Mouse (Mus musculus): Measurements from ENCODE around the gene Fgf8. TPM values are rescaled to one million over a fixed set of nuclear protein-coding genes. Genes with fewer than 3 reads are reported as not detected.

Fgf8 gene
- polyA plus RNA-seq, 1 experiment from 2014 or later = not detected

- no peak for ATAC-seq (ENCODE audit: low read depth)
- WGBS (ENCODE audit: insufficient replicate concordance) = 53% methylated on average over 5 of the region's 5 CpGs
- Histone ChIP-seq H3K9me3 (replicated peaks) (no peaks in the 10 kb centered on the region), H3K9ac (no peak overlapping the region), H3K4me2 (no peak overlapping the region), H3K36me3 (no peaks in the 10 kb centered on the region), H3K4me3 (replicated peaks) (no peak overlapping the region), H3K27me3 (peaks cover 15% of the 10 kb centered on the region), H3K4me1 (replicated peaks) (peaks cover 5% of the 10 kb centered on the region; the same call in 1 of the 2 replicates), H3K27ac (no peak overlapping the region)
- DNase-seq = no peak
Measured at GRCm38 (mm10) chr19:45722188-45722587, 20.5 kb downstream of the Fgf8 start.

- H3K9ac ChIP-seq = no peak overlapping the region
- WGBS (ENCODE audit: insufficient replicate concordance) = 67% methylated on average over 3 of the region's 3 CpGs
- no peak overlapping the region for H3K4me2 ChIP-seq
- no peaks in the 10 kb centered on the region for H3K36me3 ChIP-seq
- H3K4me1 ChIP-seq (replicated peaks) = peaks cover 5% of the 10 kb centered on the region; the same call in 1 of the 2 replicates
- no peak for DNase-seq
- H3K4me3 ChIP-seq (replicated peaks) = no peak overlapping the region
- ATAC-seq (ENCODE audit: low read depth) = no peak
- peaks cover 21% of the 10 kb centered on the region for H3K27me3 ChIP-seq
- H3K27ac ChIP-seq = no peak overlapping the region
- no peaks in the 10 kb centered on the region for H3K9me3 ChIP-seq (replicated peaks)
Measured at GRCm38 (mm10) chr19:45718286-45718685, 24.4 kb downstream of the Fgf8 start.

DNA sequence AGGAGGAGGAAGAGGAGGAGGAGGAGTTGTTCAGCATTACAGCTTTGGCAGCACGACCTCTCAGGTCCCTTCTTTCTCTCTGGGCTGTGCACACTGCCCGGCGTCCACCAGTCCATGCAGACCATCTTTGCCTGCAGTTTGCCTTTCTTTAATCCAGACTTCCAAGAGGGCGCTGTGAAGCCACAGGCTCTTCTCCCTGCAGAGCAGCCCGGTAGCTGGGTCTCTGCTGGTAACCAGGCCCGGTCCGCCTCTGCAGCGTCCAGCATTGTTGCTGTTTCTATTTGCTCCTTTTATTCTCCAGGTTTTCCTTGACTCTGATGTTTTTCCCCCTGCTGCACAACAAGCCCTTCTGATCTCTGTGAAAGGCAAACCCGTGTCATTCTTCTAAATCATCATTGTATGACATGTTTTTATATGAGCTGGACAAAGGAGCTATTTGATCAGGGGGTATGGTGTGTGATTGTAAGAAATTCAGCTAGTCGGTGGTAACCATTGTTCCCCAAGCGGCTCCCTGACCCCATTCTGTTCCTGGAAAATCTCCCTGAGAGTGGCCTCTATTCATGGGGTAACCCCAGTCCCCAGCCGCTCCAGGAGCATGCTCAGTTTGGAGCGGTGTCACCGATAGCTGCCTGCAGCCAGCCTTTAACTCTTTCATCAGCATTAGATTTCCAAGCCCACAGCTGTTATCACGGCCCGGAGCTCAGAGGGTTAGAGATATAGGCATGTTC, 25.1 kb downstream of the Fgf8 start:
- H3K27ac ChIP-seq = no peak overlapping the region
- no peak overlapping the region for H3K9ac ChIP-seq
- 24% methylated on average over 16 of the region's 16 CpGs for WGBS (ENCODE audit: insufficient replicate concordance)
- DNase-seq (no peak), ATAC-seq (ENCODE audit: low read depth) (no peak)
- peaks cover 21% of the 10 kb centered on the region for H3K27me3 ChIP-seq
- H3K4me3 ChIP-seq (replicated peaks) = no peak overlapping the region
- H3K36me3 ChIP-seq = no peaks in the 10 kb centered on the region
- no peak overlapping the region for H3K4me2 ChIP-seq
- H3K4me1 ChIP-seq (replicated peaks) = peaks cover 5% of the 10 kb centered on the region; the same call in 1 of the 2 replicates
- H3K9me3 ChIP-seq (replicated peaks) = no peaks in the 10 kb centered on the region

DNA sequence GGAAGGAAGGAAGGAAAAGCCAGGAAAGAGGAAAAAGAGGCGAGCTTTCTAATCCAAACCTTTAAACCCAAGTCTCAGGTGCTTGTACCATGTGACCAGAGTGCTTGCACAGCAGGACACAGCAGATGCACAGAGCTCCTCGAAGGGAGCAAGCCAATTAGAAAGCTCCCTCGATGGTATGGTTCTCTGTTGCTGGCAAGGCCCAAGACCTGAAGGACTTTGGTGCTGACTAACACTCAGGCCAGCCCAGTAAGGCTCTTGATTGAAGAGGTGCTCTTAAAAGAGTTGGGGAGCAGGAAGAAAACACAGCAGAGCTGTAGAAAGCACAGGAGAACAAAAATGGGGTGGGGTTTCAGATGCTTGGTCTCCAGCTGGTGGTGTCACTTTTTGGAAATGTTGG, 34.0 kb downstream of the Fgf8 start:
- Histone ChIP-seq H3K9ac (no peak overlapping the region), H3K4me2 (no peak overlapping the region), H3K4me3 (replicated peaks) (no peak overlapping the region), H3K36me3 (no peaks in the 10 kb centered on the region), H3K27ac (no peak overlapping the region), H3K27me3 (no peaks in the 10 kb centered on the region), H3K4me1 (replicated peaks) (0 out of 2 replicates have a peak, but pooled peaks cover 6% of the 10 kb centered on the region), H3K9me3 (replicated peaks) (no peaks in the 10 kb centered on the region)
- 59% methylated on average over 3 of the region's 3 CpGs for WGBS (ENCODE audit: insufficient replicate concordance)
- no peak for ATAC-seq (ENCODE audit: low read depth)
- DNase-seq = no peak

- Histone ChIP-seq H3K36me3 (no peaks in the 10 kb centered on the region), H3K4me1 (replicated peaks) (no peaks in the 10 kb centered on the region), H3K4me3 (replicated peaks) (no peak overlapping the region), H3K4me2 (no peak overlapping the region), H3K9ac (no peak overlapping the region), H3K27me3 (peaks cover 24% of the 10 kb centered on the region), H3K27ac (no peak overlapping the region), H3K9me3 (replicated peaks) (no peaks in the 10 kb centered on the region)
- no peak for ATAC-seq (ENCODE audit: low read depth)
- 48% methylated on average over 6 of the region's 6 CpGs for WGBS (ENCODE audit: insufficient replicate concordance)
- DNase-seq = no peak
Measured at GRCm38 (mm10) chr19:45696281-45696600, 46.5 kb downstream of the Fgf8 start.

GRCm38 (mm10) chr19:45695496-45696280, 47.0 kb downstream of the Fgf8 start:
- H3K27ac ChIP-seq = no peak overlapping the region
- H3K27me3 ChIP-seq = peaks cover 24% of the 10 kb centered on the region
- H3K9ac ChIP-seq = no peak overlapping the region
- ATAC-seq (ENCODE audit: low read depth) (no peak), DNase-seq (no peak)
- no peak overlapping the region for H3K4me2 ChIP-seq
- WGBS (ENCODE audit: insufficient replicate concordance) = 46% methylated on average over 25 of the region's 25 CpGs
- H3K9me3 ChIP-seq (replicated peaks) = no peaks in the 10 kb centered on the region
- no peaks in the 10 kb centered on the region for H3K36me3 ChIP-seq
- H3K4me1 ChIP-seq (replicated peaks) = no peaks in the 10 kb centered on the region
- H3K4me3 ChIP-seq (replicated peaks) = no peak overlapping the region

- no peaks in the 10 kb centered on the region for H3K9me3 ChIP-seq (replicated peaks)
- 20% methylated on average over 3 of the region's 3 CpGs for WGBS (ENCODE audit: insufficient replicate concordance)
- H3K9ac ChIP-seq = no peak overlapping the region
- no peak overlapping the region for H3K4me3 ChIP-seq (replicated peaks)
- H3K27ac ChIP-seq = no peak overlapping the region
- no peaks in the 10 kb centered on the region for H3K4me1 ChIP-seq (replicated peaks)
- H3K36me3 ChIP-seq = no peaks in the 10 kb centered on the region
- DNase-seq (no peak), ATAC-seq (ENCODE audit: low read depth) (no peak)
- H3K4me2 ChIP-seq = no peak overlapping the region
- H3K27me3 ChIP-seq = peaks cover 26% of the 10 kb centered on the region
Measured at GRCm38 (mm10) chr19:45694056-45694455, 48.7 kb downstream of the Fgf8 start.

- Histone ChIP-seq H3K9me3 (replicated peaks) (no peaks in the 10 kb centered on the region), H3K36me3 (no peaks in the 10 kb centered on the region)
Measured at GRCm38 (mm10) chr19:45692211-45692610, 50.5 kb downstream of the Fgf8 start.

DNA sequence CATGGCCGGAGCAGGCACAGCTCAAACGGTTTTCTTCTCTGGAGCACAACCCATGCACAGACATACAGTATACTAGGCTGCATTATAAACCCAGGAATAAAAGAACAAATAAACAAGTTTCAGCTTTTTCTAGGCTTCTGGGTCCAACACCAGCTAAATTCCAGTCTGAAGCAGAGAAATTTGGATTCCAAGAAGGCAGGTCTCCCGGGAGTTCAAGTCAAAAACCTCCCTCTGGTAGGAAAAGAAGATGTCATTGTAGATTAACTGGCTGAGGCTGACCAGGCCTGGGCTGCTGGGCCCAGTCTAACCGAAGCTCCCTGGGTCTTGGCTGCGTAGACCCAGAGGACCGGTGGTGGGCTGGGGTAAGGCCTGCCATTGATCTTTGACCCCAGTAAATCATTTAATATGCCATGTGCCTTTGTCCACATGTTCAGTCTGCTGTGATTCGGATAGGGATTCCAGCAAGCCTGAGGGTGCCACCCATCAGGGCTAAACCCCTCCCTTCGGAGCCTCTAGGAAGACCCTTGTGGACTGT, 51.6 kb downstream of the Fgf8 start:
- Histone ChIP-seq H3K4me1 (replicated peaks) (no peaks in the 10 kb centered on the region), H3K4me2 (no peak overlapping the region), H3K27me3 (peaks cover 24% of the 10 kb centered on the region), H3K27ac (no peak overlapping the region), H3K9ac (no peak overlapping the region), H3K36me3 (no peaks in the 10 kb centered on the region), H3K9me3 (replicated peaks) (no peaks in the 10 kb centered on the region), H3K4me3 (replicated peaks) (no peak overlapping the region)
- ATAC-seq (ENCODE audit: low read depth) = no peak
- 69% methylated on average over 8 of the region's 8 CpGs for WGBS (ENCODE audit: insufficient replicate concordance)
- no peak for DNase-seq

More at GRCm38 (mm10) chr19:45692211-45692610, 50.5 kb downstream of the Fgf8 start:
- Histone ChIP-seq H3K27ac (no peak overlapping the region), H3K9ac (no peak overlapping the region), H3K4me1 (replicated peaks) (no peaks in the 10 kb centered on the region), H3K4me3 (replicated peaks) (no peak overlapping the region), H3K27me3 (peaks cover 26% of the 10 kb centered on the region), H3K4me2 (no peak overlapping the region)
- ATAC-seq (ENCODE audit: low read depth) (no peak), DNase-seq (no peak)
- WGBS (ENCODE audit: insufficient replicate concordance) = 76% methylated on average over 8 of the region's 8 CpGs

DNA sequence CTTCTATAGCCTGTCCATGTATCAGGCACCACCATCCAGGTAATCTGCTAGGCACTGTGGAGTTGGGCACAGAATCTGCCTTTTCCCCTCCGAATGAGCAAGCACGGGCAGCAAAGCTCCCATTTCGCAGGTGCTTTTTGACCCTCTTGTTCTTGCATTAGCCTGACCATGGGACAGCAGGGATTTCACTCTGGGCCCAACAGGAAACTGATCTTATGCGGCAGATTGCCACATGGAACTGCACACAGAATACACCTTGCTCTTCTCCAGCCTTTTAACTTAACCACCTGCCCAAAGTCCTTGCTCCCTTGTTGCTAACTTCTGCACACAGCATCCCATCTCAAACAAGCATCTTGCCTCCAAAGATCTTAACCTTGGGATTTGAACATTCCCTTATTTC, 55.7 kb downstream of the Fgf8 start:
- Histone ChIP-seq H3K27me3 (peaks cover 13% of the 10 kb centered on the region; the same call in 1 of the 2 replicates), H3K9ac (no peak overlapping the region), H3K9me3 (replicated peaks) (no peaks in the 10 kb centered on the region), H3K4me3 (replicated peaks) (no peak overlapping the region), H3K27ac (no peak overlapping the region), H3K4me2 (no peak overlapping the region), H3K4me1 (replicated peaks) (no peaks in the 10 kb centered on the region), H3K36me3 (no peaks in the 10 kb centered on the region)
- no peak for DNase-seq
- no peak for ATAC-seq (ENCODE audit: low read depth)
- WGBS (ENCODE audit: insufficient replicate concordance) = 64% methylated on average over 4 of the region's 4 CpGs
